Mouse (Mus musculus) forelimb bud, embryonic 11.5 days (tissue): ENCODE measurements around the gene Zfand3.
A peak's percentile ranks its signal among the peaks of the same experiment; 100 is the strongest.

Source experiments
- DNase-seq: peaks from one replicate; pipeline ENCODE4 v3.0.0-alpha.2; 2012; ENCODE audit warnings: low read depth, low spot score

Gene Zfand3

DNA sequence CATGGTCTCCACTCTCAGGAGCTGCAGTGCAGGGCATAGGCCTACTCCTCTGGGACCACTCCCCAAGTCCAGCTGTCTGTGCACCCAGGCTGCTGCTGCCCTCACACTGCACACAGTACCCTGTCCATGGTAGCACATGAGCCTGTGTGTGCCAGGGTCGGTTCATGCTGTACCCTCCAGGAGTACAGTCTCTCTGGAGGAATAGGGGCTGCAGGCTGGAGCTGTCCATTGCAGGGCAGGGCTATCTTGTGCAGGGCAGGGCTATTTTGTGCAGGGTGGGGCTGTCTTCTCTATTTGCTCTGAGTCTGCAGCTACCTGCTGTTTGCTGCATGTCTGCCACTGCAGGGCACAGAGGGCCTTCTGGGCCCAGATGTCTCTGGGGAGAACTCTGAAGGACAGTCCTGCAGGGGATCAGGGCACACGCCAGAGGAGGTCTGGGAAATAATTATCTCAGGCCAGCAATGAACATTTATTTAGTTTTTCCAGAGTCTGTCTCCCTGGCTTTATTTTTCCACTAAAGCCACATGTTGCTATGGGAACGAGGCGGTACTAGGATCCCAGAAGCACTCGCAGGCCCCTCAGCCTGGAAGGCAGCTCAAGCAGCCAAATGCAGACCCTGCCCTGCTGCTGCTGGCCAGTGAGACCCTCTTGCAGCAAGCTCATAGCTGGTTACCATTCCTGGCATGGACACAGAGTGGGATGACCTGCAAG lies 220.7 kb downstream of the Zfand3 start:
- DNase-seq: peak; percentile 34

DNA sequence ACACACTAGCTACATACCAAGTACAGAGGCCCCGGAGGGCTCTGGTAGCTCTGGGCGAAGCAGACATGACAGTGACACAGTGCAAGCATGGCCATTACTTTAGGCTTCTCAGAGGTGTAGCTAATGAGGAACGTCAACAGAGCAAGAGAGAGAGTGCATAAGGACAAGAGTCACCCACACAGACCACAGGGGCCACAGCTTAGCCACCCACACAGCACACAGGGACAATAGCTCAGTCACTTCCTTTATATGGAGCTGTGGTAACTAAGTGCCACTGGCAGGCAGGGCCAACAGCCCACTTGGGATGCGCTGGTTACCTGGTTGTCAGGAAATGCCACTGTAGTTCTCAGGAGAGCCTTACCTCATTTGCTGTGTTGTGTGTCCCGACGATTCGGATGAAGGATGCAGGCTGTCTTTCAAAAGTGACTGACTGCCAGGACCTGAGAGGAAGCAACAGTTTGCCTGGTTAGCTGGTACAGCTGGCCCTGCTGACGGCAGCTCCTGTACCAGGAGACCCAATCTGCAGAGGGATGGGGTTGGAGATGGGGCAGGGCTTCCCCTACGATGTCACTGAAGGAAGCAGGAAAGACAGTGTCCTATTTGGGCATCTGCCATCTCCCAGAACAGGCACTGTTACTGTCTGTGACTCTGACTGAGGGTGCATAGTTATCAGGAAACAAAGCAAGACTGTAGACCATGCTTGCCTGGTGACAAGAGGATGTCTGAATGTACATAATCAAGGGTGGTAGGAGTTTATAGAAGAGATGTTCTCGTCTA lies 224.1 kb downstream of the Zfand3 start:
- no peak for DNase-seq

DNA sequence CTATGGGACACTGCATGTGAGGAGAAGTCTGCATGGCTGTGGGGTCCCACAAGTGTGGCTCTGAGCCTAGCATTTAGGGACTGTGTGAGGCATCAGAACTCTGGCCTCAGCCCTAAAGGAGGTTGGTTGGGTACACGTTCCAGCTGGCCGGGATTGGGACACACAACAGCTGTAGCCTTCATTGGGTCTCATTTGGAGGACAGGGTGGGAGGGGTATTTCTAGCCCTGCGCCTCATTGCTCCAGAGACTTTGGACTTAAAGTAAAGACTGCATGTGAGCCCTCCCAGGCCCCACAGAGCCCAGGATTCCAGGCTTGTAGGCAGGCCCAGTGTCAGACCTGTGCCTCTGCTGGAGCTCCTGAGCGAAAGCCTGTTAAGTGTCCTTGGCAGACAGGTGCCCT lies 225.9 kb downstream of the Zfand3 start:
- DNase-seq: no peak

DNA sequence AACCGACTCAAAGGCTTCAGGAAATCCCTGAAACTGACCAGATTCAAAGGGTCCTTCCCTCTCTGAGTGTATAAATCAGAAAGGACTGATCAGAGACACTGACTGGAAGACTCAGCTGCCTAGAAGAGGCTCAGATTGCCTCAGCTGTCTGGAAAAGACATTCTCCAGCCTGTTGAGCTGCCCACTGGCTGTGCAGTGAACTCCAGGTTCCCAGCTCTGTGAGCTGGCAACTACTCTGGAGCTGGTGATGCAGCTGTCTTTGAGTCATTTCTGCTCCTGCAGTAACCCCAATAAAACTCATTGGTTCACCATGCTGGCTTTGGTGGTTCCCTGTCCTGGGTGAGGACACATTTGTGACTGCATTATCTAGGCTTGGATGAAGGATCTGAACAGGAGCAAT lies 226.9 kb downstream of the Zfand3 start:
- no peak for DNase-seq

DNA sequence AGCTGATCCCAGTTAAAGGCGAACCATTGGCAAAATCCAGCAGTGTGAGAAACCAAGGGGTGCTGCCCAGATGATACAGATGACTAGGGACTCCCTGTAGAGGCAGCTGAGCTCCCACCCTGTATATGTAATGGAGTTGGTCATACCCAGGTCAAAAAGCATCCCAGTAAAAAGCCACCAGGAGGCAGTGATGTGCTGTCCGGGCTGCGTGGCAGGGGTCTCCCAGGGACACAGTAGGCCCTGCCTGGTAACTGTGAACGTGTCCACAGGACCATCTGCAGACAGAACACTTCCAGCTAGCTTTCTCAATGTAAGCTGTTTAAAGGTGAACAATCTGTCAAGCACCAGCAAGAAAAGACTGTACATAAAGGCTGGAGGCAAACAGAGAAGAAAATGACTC lies 228.2 kb downstream of the Zfand3 start:
- no peak for DNase-seq

DNA sequence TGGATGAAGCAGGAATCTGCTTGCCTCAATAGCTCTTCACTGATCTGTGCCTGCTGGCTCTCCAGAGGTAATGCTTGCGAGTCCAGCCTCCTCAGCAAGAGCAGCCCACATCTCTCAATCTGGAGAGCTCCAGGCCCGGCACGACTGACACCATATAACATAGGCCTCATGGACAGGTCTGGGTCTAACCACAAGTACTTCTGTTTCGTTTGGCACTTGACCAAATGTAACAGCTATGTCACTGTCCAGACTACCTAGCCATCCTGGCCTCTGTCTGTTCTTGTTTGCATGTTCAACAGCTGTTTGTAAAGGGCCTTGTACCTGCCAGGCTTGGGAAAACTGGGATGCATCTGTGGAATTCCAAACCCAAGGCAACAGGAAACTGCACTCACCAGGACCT lies 230.8 kb downstream of the Zfand3 start:
- DNase-seq: no peak

DNA sequence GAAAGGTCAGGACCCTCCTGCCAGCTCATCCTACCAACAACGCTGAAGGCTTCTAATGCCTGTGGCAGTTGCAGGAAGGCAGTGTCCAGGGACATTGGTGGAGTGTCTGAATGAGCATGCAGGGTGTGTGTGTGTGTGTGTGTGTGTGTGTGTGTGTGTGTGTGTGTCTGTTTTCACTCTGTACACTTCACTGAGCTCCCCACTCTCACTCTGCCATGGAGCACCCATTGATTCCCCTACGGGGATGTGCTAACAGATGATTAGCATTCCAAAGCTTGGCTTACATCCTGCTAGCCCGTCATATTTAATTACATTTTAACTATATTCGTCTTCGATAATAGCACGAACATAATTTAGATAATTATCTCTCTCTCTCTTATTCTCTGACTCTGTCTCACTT lies 232.1 kb downstream of the Zfand3 start:
- no peak for DNase-seq

DNA sequence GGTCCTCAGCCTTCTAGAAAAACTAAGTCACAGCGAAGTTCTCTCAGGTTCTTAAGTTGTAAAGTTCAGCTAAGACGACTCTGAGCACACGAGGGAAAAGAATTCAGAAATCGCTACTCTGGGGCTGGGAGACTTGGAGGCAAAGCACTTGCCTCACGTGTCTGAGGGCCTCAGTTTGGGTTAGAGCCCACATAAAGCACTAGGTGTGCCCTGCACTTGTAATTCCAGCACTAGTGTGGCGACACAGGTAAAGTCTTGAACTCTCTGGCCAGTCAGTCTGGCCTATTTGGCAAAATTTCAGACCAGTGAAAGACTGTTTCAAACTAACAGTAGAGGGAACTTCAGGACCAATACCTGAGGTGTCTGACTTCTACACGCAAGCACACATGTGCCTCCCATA lies 233.1 kb downstream of the Zfand3 start:
- DNase-seq: no peak

DNA sequence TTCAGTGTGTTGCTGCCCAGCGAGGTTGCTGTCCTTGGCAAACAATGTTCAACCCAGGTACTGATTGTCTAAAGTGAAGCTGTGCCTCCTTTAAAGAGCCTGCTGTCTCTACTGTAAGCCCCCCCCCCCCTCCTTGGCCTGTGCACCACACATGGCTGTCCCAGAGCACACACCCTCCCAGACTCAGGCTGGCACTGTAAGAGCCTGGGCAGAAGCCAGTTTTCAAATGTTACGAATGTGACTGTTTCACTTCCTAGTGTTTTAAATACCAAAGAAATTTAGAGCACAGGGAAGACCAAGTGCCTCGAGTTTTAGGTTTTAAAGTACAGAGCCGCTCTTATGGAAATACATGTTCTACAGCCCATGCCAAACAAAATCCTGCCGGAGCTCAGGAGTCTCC lies 234.9 kb downstream of the Zfand3 start:
- no peak for DNase-seq

DNA sequence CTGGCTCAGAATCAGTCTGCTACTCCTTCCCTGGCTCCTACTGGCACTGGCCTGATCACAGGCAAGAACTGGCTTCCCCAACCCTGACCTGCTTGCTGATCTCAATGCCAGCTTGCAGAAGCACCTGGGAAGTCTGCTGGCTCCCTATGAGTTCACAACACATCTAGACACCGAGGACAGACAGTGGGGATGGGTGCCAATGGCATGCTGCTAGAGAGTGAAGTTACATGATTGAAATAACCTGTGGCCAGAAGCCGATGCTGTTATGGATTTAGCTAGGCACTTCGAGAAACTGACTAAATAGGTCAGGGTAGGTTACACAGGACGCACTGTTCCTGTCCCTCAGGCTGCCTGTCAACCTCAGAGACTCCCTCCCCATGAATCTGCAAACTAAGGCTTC lies 236.1 kb downstream of the Zfand3 start:
- no peak for DNase-seq

DNA sequence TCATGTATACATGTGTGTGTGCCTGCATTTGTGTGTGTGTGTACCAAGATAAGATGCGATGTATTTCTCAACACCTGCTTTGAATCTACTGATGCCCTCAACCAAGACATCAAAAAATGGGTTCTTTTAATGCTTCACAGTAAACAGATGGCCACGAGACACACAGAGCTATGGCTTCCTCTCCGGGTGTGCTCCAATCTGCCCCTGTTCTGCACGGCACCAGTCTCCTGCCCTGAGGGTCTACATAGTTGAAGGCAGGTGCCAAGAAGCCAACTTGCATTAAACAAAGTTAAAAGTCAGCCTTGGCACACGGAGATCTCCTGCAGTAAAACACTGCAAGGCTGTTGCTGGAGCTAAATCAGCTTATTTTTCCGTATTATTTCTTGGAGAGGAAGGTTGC lies 236.5 kb downstream of the Zfand3 start:
- DNase-seq: no peak

DNA sequence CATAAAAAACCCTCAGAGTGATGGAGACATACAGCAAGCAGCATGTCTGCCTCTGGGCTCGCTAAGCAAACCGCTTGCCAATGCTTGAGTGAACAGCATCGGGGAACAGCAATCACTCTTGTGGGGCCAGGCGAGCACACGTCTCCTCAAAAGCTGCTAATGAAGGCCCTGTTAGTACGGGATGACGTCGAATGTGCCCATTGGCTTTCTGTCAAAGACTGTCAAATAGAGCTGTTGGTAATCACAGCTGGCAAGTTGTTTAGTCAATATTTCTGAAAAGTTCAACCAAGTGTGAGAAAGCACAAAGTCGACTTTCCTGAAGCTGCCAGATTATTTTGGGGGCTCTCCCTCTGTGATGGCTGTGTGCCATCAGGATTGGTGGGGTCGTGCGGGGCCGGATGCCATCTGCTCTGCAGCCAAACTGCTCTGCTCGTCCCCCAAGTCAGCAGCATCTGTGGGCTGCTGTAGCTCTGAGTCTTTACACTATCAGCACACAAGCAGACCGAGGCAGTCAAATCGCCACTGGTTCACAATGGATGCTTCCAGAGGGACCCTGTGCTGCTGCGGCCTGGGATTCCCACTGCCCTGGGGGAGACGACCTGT lies 237.3 kb downstream of the Zfand3 start:
- DNase-seq: no peak

DNA sequence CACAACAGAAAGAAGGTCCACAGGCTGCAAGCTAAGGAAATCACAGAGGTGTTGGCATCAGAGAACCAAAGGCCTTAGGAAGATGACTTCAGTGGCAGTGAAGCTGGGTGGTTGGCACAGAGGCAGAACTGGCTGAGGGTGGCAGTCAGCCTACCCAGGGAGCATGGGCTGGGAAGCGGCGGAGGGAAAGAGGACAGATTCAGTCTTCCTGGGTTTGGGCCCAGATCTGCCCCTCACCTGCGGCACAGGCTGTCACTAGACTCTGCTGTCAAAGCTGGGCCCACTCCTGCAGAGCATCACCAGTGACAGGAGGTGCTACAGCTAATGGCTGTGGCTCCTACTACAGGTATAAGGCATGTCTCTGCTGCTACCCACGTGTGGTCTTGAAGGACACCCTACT lies 238.1 kb downstream of the Zfand3 start:
- no peak for DNase-seq

DNA sequence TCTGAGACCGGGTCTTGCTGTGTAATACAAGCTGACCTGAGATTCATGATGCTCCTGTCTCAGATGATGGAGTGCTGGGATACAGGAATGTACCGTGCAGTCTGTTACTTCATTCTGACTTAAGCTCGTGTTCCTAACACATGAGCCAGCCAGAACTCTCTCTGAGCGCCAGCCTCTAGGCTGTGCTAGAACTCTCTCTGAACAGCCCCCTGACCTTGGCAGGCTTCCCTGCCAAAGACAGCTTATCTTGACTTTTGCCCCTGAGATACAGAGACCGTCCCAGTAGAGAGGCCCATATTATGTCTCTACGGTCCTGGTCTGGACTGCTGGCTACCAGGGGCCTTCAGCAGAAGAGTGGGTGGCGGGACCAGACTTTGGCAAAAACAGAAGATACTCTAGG lies 239.0 kb downstream of the Zfand3 start:
- DNase-seq: no peak

DNA sequence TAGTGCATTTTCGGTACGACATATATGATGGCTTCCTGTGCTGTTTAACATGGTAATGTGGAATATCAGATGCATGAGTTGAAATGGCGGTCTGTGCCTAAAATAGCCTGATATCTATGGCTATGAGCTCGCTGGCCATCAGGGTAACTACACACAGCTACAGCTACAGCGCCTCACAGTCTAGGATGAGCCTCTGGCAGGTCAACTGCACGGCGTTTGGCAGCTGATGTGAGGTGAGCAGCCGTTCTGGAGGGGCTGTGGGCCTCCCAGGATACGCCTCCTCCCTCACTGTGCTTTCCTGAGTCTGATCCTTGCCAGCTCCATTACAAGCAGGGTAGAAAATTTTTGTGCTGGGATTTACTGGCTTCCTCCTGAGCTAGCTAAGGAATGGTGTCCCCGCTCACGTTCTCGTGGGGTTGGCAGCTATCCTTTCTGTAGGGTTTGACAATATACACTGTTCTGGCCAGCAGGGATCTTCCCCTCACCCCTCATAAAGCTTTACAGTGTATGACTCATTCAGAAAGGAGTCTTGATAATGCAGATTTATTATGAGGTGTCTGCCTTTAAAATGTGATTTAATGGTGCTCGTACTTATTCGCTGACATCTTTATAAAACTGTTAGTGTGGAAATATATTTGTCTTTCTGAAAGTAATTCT lies 240.2 kb downstream of the Zfand3 start:
- DNase-seq: no peak

DNA sequence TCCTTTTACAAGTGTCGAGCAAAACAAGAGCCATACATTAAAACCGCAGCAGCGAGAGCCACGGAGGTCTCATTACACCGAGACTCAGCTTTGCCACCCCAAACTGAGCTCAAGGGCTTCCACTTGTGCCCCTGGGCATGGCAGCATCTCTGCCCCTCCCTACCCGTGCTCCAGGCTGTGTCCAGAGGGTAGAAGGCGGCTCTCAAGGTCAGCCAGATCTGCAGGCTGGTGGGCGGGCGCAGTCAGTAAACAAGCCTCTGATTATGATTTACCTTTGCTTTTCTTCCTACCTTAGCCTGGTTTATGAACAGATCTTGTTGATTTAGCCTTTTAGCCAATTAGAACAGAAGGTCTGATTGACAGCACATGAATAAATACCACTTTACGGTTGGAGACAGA lies 240.8 kb downstream of the Zfand3 start:
- DNase-seq: no peak

DNA sequence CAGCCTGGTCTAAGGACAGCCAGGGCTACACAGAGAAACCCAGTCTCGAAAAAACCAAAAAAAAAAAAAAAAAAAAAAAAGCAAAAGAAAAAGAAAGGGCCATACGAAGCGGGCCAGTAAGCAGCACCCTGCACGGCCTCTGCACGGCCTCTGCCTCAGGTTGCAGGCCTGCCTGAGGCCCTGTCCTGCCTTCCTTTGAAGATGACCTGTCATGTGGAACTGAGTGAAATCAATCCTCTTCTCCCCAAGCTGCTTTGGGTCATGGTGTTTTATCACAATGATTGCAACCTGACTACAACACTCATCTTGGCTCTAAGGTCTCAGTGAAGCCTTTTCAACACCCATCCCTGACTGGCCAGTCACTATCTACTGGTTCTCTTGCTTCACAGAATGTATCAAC lies 248.5 kb downstream of the Zfand3 start:
- DNase-seq: no peak

DNA sequence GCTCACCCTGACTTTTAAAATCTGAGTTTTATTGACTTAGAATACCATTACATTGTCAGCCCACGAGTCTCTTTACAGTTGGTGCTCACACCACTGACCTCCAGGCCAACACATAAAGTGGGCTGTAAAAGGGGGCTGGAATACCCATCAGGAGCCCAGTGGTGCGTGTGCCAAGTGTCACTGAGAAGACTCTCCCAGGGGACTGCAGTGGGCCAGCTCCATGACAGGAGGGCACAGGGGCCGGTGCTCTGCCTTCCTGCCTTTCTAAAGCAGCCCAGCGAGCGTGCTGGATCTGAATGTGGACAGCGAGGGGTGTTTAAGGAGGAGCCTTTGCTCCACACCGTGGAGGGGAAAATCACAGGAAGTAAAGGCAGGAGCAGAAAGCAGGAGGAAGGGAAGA lies 249.4 kb downstream of the Zfand3 start:
- DNase-seq: no peak

DNA sequence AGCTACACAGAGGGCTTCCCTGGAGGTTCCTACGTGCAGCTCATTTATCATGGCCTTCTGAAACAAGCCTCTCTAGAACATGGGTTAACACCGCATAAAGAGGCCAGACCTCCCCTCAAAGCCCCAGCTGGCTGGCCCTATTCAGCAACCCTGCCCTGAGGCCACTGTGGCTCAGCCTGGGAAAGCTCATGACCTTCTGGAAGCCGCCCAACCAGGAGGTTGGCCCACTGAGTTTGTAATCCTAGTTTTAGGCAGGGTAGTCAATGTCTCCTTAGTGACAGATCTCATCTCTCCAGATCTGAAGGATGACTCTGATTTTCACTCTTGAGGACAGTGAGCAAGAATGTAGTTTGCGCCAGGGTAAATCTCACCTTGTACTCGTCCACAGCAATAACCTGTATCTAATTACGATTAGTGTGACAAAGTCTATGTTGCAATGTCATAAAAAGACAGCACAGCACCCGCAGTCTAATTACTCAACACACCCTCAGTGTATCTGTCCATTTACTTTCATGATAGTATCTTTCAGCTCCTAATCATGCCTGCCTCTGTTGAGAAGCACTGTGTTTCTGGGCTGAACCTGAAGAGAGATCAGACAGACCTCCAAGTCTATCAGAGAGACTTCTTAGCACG lies 251.5 kb downstream of the Zfand3 start:
- DNase-seq: no peak

DNA sequence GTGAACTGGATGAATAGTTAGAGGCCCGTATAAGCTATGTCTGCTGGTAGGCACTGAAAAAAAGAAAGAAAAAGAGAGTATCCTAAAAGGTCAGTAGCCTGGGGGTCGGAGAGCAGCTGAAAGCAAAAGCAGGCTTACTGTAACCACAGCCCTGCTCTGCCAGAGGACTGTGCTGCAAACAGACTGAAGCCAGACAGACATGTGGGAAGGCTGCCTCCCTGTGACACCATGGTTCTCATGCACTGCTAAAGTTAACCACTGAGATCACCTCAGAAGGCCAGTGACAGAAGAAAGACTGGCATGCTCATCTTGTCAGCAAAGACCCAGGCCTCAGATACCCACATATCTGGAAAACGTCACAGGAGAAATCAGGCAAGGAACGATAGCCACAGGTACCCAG lies 253.9 kb downstream of the Zfand3 start:
- no peak for DNase-seq

DNA sequence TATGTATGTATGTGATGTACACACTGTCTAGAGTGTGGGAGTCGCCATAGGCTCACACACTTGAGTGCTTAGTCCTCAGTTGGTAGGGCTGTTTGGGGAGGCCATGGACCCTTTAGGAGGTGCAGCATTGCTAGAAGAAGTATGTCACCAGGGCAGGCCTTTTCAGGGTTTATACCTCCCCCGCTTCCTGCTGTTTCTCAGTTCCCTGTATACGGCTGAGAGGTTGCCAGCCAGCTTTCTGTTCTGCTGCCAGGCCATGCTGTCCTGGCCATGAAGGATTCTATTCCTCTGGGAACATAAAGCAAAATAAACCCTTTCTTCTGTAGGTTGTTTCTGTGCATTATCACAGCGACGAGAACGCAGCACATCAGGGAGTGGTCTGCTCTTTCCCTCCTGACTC lies 255.4 kb downstream of the Zfand3 start:
- DNase-seq: no peak
